30 mouse cellular contexts compared by ENCODE assay signal in genomic region chr15:7060522-7060921, GRCm38 (mm10). TPM values are rescaled to one million over a fixed set of nuclear protein-coding genes. Genes with fewer than 3 reads are reported as not detected.
DNase-seq lines count a peak whose midpoint lies in the region; ATAC-seq and TF ChIP-seq lines count a peak whose summit lies in the region.
"Had no signal": no experiment of that assay in that cellular context is flagged by ENCODE, and none has a peak within 500 bp of the region (broad histone marks: within the 10 kb centered on the region; RNA-seq: fewer than 3 reads in every experiment).

No protein-coding gene starts in this region.

- no peak for DNase-seq in heart, adult 2 months
- no peak for DNase-seq in heart, postnatal 25 days (ENCODE audit: low spot score)
- no peak for DNase-seq in heart, postnatal 10 days
- peak; percentile 46 for DNase-seq in heart, postnatal 0 days (ENCODE audit: low spot score)
- no peak for DNase-seq in heart, adult 8-10 months (ENCODE audit: low spot score)
- no peak for DNase-seq in kidney, adult 8-10 months
- DNase-seq: adrenal gland, adult 2 months; adrenal gland, postnatal 14 days; B cell, adult 2 months; cerebellum, adult 11 months; cerebellum, adult 2 months; cerebellum, adult 9-11 months; cerebellum, postnatal 25 days; forebrain, postnatal 0 days; gastrocnemius, postnatal 10 days; heart, adult 18-20 months; heart, postnatal 36 days; kidney, adult 18-20 months; kidney, postnatal 10 days had no signal

- no peak overlapping the region for H3K4me2 ChIP-seq in heart, embryonic 13.5 days
- H3K4me2 ChIP-seq in heart, postnatal 0 days (ENCODE audit: low read depth, low read length): no peak overlapping the region
- H3K4me2 ChIP-seq in kidney, embryonic 16.5 days (replicated peaks; ENCODE audit: low read depth, low read length): no peak overlapping the region
- H3K4me2 ChIP-seq: embryonic facial prominence, embryonic 12.5 days; embryonic facial prominence, embryonic 15.5 days; hindbrain, embryonic 14.5 days had no signal

- H3K9me3 ChIP-seq in heart, embryonic 13.5 days: no peaks in the 10 kb centered on the region
- no peaks in the 10 kb centered on the region for H3K9me3 ChIP-seq in heart, postnatal 0 days (replicated peaks; ENCODE audit: control insufficient read depth, low read length)
- H3K9me3 ChIP-seq in kidney, embryonic 16.5 days (ENCODE audit: low read length): no peaks in the 10 kb centered on the region
- H3K9me3 ChIP-seq: embryonic facial prominence, embryonic 12.5 days; embryonic facial prominence, embryonic 15.5 days; G1E had no signal

- no peaks in the 10 kb centered on the region for H3K79me2 ChIP-seq in heart, adult 2 months (replicated peaks; ENCODE audit: control insufficient read depth, insufficient read depth, low read length)

- peaks cover 2% of the 10 kb centered on the region for H3K4me1 ChIP-seq in heart, adult 2 months (ENCODE audit: control insufficient read depth, insufficient read depth, low read length)
- H3K4me1 ChIP-seq in heart, embryonic 13.5 days: peaks cover 7% of the 10 kb centered on the region; the same call in 1 of the 2 replicates
- peaks cover 6% of the 10 kb centered on the region for H3K4me1 ChIP-seq in heart, postnatal 0 days (ENCODE audit: control insufficient read depth, insufficient read depth)
- H3K4me1 ChIP-seq in kidney, embryonic 16.5 days (ENCODE audit: insufficient read depth, low read length): 0 out of 2 replicates have a peak, but pooled peaks cover 5% of the 10 kb centered on the region

- no peak overlapping the region for H3K4me3 ChIP-seq in heart, adult 2 months
- no peak overlapping the region for H3K4me3 ChIP-seq in heart, embryonic 13.5 days
- H3K4me3 ChIP-seq in heart, postnatal 0 days (ENCODE audit: low read depth, low read length): no peak overlapping the region
- no peak overlapping the region for H3K4me3 ChIP-seq in kidney, embryonic 16.5 days (ENCODE audit: low read length)
- H3K4me3 ChIP-seq: embryonic facial prominence, embryonic 12.5 days; embryonic facial prominence, embryonic 15.5 days had no signal

- no peak for TF ChIP-seq CTCF in heart, adult 2 months (IDR thresholded peaks at IDR 0.05)
- no peak for TF ChIP-seq CTCF in heart, postnatal 0 days (IDR thresholded peaks at IDR 0.05; ENCODE audit: low read depth)

- 28% methylated on average over 2 of the region's 2 CpGs for WGBS in heart, adult 2 months
- WGBS in heart, embryonic 13.5 days: 28% methylated on average over 2 of the region's 2 CpGs
- 26% methylated on average over 2 of the region's 2 CpGs for WGBS in heart, postnatal 0 days
- 58% methylated on average over 2 of the region's 2 CpGs for WGBS in kidney, embryonic 16.5 days

- H3K9ac ChIP-seq in heart, adult 2 months (ENCODE audit: low read depth, low read length): no peak overlapping the region
- no peak overlapping the region for H3K9ac ChIP-seq in heart, embryonic 13.5 days
- no peak overlapping the region for H3K9ac ChIP-seq in heart, postnatal 0 days (replicated peaks; ENCODE audit: low read depth, low read length)
- no peak overlapping the region for H3K9ac ChIP-seq in kidney, embryonic 16.5 days (replicated peaks; ENCODE audit: low read length)
- H3K9ac ChIP-seq: embryonic facial prominence, embryonic 12.5 days; embryonic facial prominence, embryonic 15.5 days; forebrain, postnatal 0 days; hindbrain, embryonic 14.5 days had no signal

- H3K27me3 ChIP-seq in heart, adult 2 months (ENCODE audit: control insufficient read depth, insufficient read depth, low read length): no peaks in the 10 kb centered on the region
- no peaks in the 10 kb centered on the region for H3K27me3 ChIP-seq in heart, embryonic 13.5 days (replicated peaks)
- H3K27me3 ChIP-seq in heart, postnatal 0 days (ENCODE audit: control insufficient read depth, insufficient read depth, low read length): no peaks in the 10 kb centered on the region
- H3K27me3 ChIP-seq in kidney, embryonic 16.5 days (ENCODE audit: insufficient read depth, low read length): no peaks in the 10 kb centered on the region
- H3K27me3 ChIP-seq: CH12.LX; embryonic facial prominence, embryonic 12.5 days; embryonic facial prominence, embryonic 15.5 days had no signal

- intact Hi-C loops in heart, adult 2 months (cut with DNase I): no loop called here
- intact Hi-C loops in heart, postnatal 25 days (cut with DNase I): no loop called here
- intact Hi-C loops in heart, postnatal 10 days (cut with DNase I): no loop called here

- H3K36me3 ChIP-seq in heart, adult 2 months (ENCODE audit: control insufficient read depth, insufficient read depth, low read length): no peaks in the 10 kb centered on the region; the same call in 1 of the 2 replicates
- no peaks in the 10 kb centered on the region for H3K36me3 ChIP-seq in heart, embryonic 13.5 days
- no peaks in the 10 kb centered on the region for H3K36me3 ChIP-seq in heart, postnatal 0 days (replicated peaks; ENCODE audit: control insufficient read depth, insufficient read depth, low read length)
- H3K36me3 ChIP-seq in kidney, embryonic 16.5 days (ENCODE audit: insufficient read depth, low read length): no peaks in the 10 kb centered on the region
- H3K36me3 ChIP-seq: embryonic facial prominence, embryonic 12.5 days; embryonic facial prominence, embryonic 15.5 days; G1E had no signal

- peak overlapping the region; percentile 72 for H3K27ac ChIP-seq in heart, adult 2 months
- H3K27ac ChIP-seq in heart, embryonic 13.5 days (replicated peaks): peak overlapping the region; percentile 2
- peak overlapping the region; percentile 46; the same call in 1 of the 2 replicates for H3K27ac ChIP-seq in heart, postnatal 0 days (ENCODE audit: low read depth)
- no peak overlapping the region for H3K27ac ChIP-seq in kidney, embryonic 16.5 days (ENCODE audit: low read length)
- H3K27ac ChIP-seq: embryonic facial prominence, embryonic 12.5 days; embryonic facial prominence, embryonic 15.5 days; hindbrain, embryonic 14.5 days; hindbrain, postnatal 0 days had no signal

- TF ChIP-seq EP300 in heart, adult 2 months (IDR thresholded peaks at IDR 0.05; ENCODE audit: insufficient read depth, low read depth, low read length): no peak
- TF ChIP-seq EP300 in heart, postnatal 0 days (IDR thresholded peaks at IDR 0.05; ENCODE audit: low read depth): no peak

- no peak for ATAC-seq in heart, embryonic 13.5 days (ENCODE audit: extremely low read depth, insufficient number of reproducible peaks, low FRiP score, low TSS enrichment)
- no peak for ATAC-seq in heart, postnatal 0 days (ENCODE audit: insufficient read depth, low read depth)
- 0 out of 2 replicates have a peak, but pooled peaks have one; percentile 39 for ATAC-seq in kidney, embryonic 16.5 days (ENCODE audit: low FRiP score, low TSS enrichment)
- ATAC-seq: forebrain, embryonic 14.5 days; forebrain, postnatal 0 days; hindbrain, postnatal 0 days; inflammation-experienced regulatory T-cells, adult 6 months; intestine, embryonic 16.5 days had no signal

- no peak for TF ChIP-seq POLR2A in heart, adult 2 months (IDR thresholded peaks at IDR 0.05; ENCODE audit: insufficient read depth, low read depth, low read length)

RNA-seq across cellular contexts. Expression of gene Lifr, which starts 29.9 kb away (rescaled TPM):
- 10 to 100 TPM; 56.2 to 62.9 TPM for total RNA-seq in heart, adult 2 months (2021)
- 16.8 and 18.1 TPM in 2 replicates for polyA plus RNA-seq in heart, adult 2 months (2012; rRNA removed)
- 10 to 100 TPM; 53.8 to 63.4 TPM for total RNA-seq in heart, postnatal 25 days (2021)
- polyA plus RNA-seq in heart, embryonic 13.5 days (2015; fragmentation: Nextera tagmentation; extraction: Ambion mirVana): 16.3 TPM in 2 replicates
- total RNA-seq in heart, postnatal 10 days (2021): 10 to 100 TPM; 50.2 to 54.0 TPM
- total RNA-seq in heart, postnatal 0 days (2014; rRNA removed; ENCODE audit: low replicate concordance): 24.0 and 34.9 TPM in 2 replicates
- 14.9 and 15.1 TPM in 2 replicates for polyA plus RNA-seq in heart, postnatal 0 days (2015; fragmentation: Nextera tagmentation; extraction: Ambion mirVana)
- total RNA-seq in heart, adult 8-10 months (2022): 10 to 100 TPM; 51.5 to 61.6 (median 57.9) TPM
- polyA plus RNA-seq in kidney, embryonic 16.5 days (2015; fragmentation: Nextera tagmentation; extraction: Ambion mirVana): 23.7 and 24.8 TPM in 2 replicates
- polyA plus RNA-seq: G1E had no signal
